Mouse (Mus musculus) megakaryocyte, embryonic 14.5 days (primary cell): ENCODE results near the gene Tysnd1. TPM values are rescaled to one million over a fixed set of nuclear protein-coding genes. Genes with fewer than 3 reads are reported as not detected.

Source experiments
- H3K27me3 ChIP-seq: replicated peaks from 2 replicates; pipeline ENCODE3; 2012; ENCODE audit warnings: inconsistent platforms
- H3K36me3 ChIP-seq: replicated peaks from 2 replicates; pipeline ENCODE3; 2012; ENCODE audit warnings: low read length, inconsistent platforms, mixed read lengths
- H3K4me1 ChIP-seq: 2 replicates; pipeline ENCODE4 v1.6.1; 2012; ENCODE audit warnings: inconsistent platforms
- H3K4me3 ChIP-seq: replicated peaks from 2 replicates; pipeline ENCODE3; 2012; ENCODE audit warnings: moderate library complexity, mild to moderate bottlenecking, inconsistent platforms
- H3K9me3 ChIP-seq: 2 replicates; pipeline ENCODE4 v1.6.1; 2012; ENCODE audit warnings: inconsistent platforms
- FLI1 ChIP-seq: IDR thresholded peaks from 2 replicates; pipeline ENCODE4 v1.6.1; 2012; ENCODE audit warnings: low read length, inconsistent platforms, mixed read lengths
- GATA1 ChIP-seq: IDR thresholded peaks from 3 replicates; pipeline ENCODE4 v1.6.1; 2012; ENCODE audit warnings: mixed read lengths, low read length, inconsistent platforms, borderline replicate concordance
- polyA plus RNA-seq: library from polyadenylated mRNA; stranded (reverse); fragments of >175 nt; gene quantifications from 2 replicates; pipeline ENCODE4 v1.2.3, GENCODE M21; 2012; ENCODE audit warnings: low replicate concordance; ENCODE audit not compliant: insufficient read depth

Tysnd1 gene
- polyA plus RNA-seq, 1 experiment, result 167 TPM

GRCm38 (mm10) chr10:61714771-61715461, 19.6 kb downstream of the Tysnd1 start, which contains the start of gene Aifm2:
TSS of gene Aifm2 (plus strand) at chr10:61715263.
- TF ChIP-seq GATA1 (no peak), FLI1 (no peak)
- Histone ChIP-seq H3K27me3 (peaks cover 14% of the 10 kb centered on the region), H3K4me3 (peak within 1 kb of the TSS; percentile 94), H3K36me3 (no peaks in the 10 kb centered on the region), H3K4me1 (peaks cover 25% of the 10 kb centered on the region), H3K9me3 (peaks cover 12% of the 10 kb centered on the region)

GRCm38 (mm10) chr10:61715462-61715837, 20.1 kb downstream of the Tysnd1 start:
- H3K4me3 ChIP-seq, result peak overlapping the region; percentile 94
- peaks cover 12% of the 10 kb centered on the region for H3K9me3 ChIP-seq
- H3K4me1 ChIP-seq, result peaks cover 25% of the 10 kb centered on the region
- TF ChIP-seq GATA1, result no peak
- TF ChIP-seq FLI1, result no peak
- H3K27me3 ChIP-seq, result peaks cover 14% of the 10 kb centered on the region
- H3K36me3 ChIP-seq, result no peaks in the 10 kb centered on the region

- Histone ChIP-seq H3K4me1 (peaks cover 25% of the 10 kb centered on the region), H3K4me3 (peak overlapping the region; percentile 83), H3K36me3 (no peaks in the 10 kb centered on the region), H3K9me3 (peaks cover 6% of the 10 kb centered on the region), H3K27me3 (peaks cover 13% of the 10 kb centered on the region)
- TF ChIP-seq GATA1, result no peak
- TF ChIP-seq FLI1, result no peak
Measured at GRCm38 (mm10) chr10:61715996-61716864, 20.9 kb downstream of the Tysnd1 start.

GRCm38 (mm10) chr10:61717406-61718296, 22.3 kb downstream of the Tysnd1 start:
- Histone ChIP-seq H3K4me3 (no peak overlapping the region), H3K27me3 (peaks cover 14% of the 10 kb centered on the region), H3K9me3 (no peaks in the 10 kb centered on the region), H3K4me1 (peaks cover 25% of the 10 kb centered on the region), H3K36me3 (no peaks in the 10 kb centered on the region)
- TF ChIP-seq GATA1 (no peak), FLI1 (no peak)

GRCm38 (mm10) chr10:61720331-61720730, 25.0 kb downstream of the Tysnd1 start:
- H3K4me1 ChIP-seq, result peaks cover 23% of the 10 kb centered on the region
- H3K27me3 ChIP-seq, result peaks cover 20% of the 10 kb centered on the region
- H3K36me3 ChIP-seq, result no peaks in the 10 kb centered on the region
- no peaks in the 10 kb centered on the region for H3K9me3 ChIP-seq
- no peak overlapping the region for H3K4me3 ChIP-seq
- TF ChIP-seq GATA1, result no peak
- TF ChIP-seq FLI1, result no peak

GRCm38 (mm10) chr10:61722215-61722614, 26.9 kb downstream of the Tysnd1 start:
- H3K4me1 ChIP-seq, result peaks cover 12% of the 10 kb centered on the region
- no peak overlapping the region for H3K4me3 ChIP-seq
- H3K9me3 ChIP-seq, result no peaks in the 10 kb centered on the region
- no peaks in the 10 kb centered on the region for H3K36me3 ChIP-seq
- TF ChIP-seq FLI1, result no peak
- TF ChIP-seq GATA1, result no peak
- peaks cover 25% of the 10 kb centered on the region for H3K27me3 ChIP-seq

- Histone ChIP-seq H3K9me3 (no peaks in the 10 kb centered on the region), H3K36me3 (peaks cover 3% of the 10 kb centered on the region), H3K27me3 (peaks cover 25% of the 10 kb centered on the region), H3K4me1 (peaks cover 12% of the 10 kb centered on the region), H3K4me3 (no peak overlapping the region)
- TF ChIP-seq GATA1, result no peak
Measured at GRCm38 (mm10) chr10:61723271-61723670, 28.0 kb downstream of the Tysnd1 start.

- no peak for TF ChIP-seq GATA1
- TF ChIP-seq FLI1, result no peak
- no peak overlapping the region for H3K4me3 ChIP-seq
- peaks cover 8% of the 10 kb centered on the region for H3K9me3 ChIP-seq
- H3K4me1 ChIP-seq, result peaks cover 4% of the 10 kb centered on the region; the same call in 1 of the 2 replicates
- H3K27me3 ChIP-seq, result peaks cover 7% of the 10 kb centered on the region
- peaks cover 20% of the 10 kb centered on the region for H3K36me3 ChIP-seq
Measured at GRCm38 (mm10) chr10:61729181-61729580, 33.9 kb downstream of the Tysnd1 start.

- no peak for TF ChIP-seq GATA1
- TF ChIP-seq FLI1, result no peak
- Histone ChIP-seq H3K36me3 (peaks cover 20% of the 10 kb centered on the region), H3K4me3 (no peak overlapping the region), H3K4me1 (peaks cover 4% of the 10 kb centered on the region; the same call in 1 of the 2 replicates), H3K9me3 (peaks cover 8% of the 10 kb centered on the region), H3K27me3 (peaks cover 7% of the 10 kb centered on the region)
Measured at GRCm38 (mm10) chr10:61730171-61730570, 34.9 kb downstream of the Tysnd1 start.

GRCm38 (mm10) chr10:61734377-61734776, 39.1 kb downstream of the Tysnd1 start:
- H3K36me3 ChIP-seq, result peaks cover 7% of the 10 kb centered on the region
- peaks cover 8% of the 10 kb centered on the region for H3K9me3 ChIP-seq
- H3K4me3 ChIP-seq, result no peak overlapping the region
- peaks cover 16% of the 10 kb centered on the region for H3K27me3 ChIP-seq
- TF ChIP-seq FLI1 (no peak), GATA1 (no peak)
- H3K4me1 ChIP-seq, result peaks cover 4% of the 10 kb centered on the region; the same call in 1 of the 2 replicates
